In the genomic region with DNA sequence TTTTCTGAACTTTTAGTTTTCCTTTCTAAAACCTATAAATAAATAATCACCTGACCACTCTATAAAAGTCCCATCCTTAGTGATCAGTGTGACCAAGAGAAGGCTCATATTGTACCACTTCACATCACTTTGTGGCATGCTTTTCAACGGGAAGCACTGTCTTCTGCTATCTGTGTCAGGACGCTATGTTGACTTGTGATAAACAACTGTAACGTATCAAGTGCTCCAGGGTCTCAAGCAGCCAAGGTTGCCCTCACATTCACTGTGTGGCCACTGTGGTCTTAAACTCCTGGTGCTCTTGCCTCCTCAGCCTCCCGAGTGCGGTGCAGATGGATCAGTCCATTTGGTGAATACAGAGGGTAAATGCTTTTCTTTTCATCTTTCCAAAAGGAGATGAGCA, we compare ENCODE assay signal across 15 mouse cellular contexts.
"Had no signal": no experiment of that assay in that cellular context is flagged by ENCODE, and none has a peak within 500 bp of the region (broad histone marks: within the 10 kb centered on the region; RNA-seq: fewer than 3 reads in every experiment).

No protein-coding gene starts in this region.

- H3K9ac ChIP-seq: intestine, embryonic 15.5 days; midbrain, embryonic 12.5 days; neural tube, embryonic 13.5 days had no signal

- H3K4me2 ChIP-seq: intestine, embryonic 15.5 days; midbrain, embryonic 12.5 days; neural tube, embryonic 13.5 days had no signal

- H3K4me1 ChIP-seq: intestine, embryonic 15.5 days; limb, embryonic 10.5 days; midbrain, embryonic 12.5 days; neural tube, embryonic 13.5 days had no signal

- H3K4me3 ChIP-seq: intestine, embryonic 15.5 days; left cerebral cortex, adult 2 months; limb, embryonic 10.5 days; megakaryocyte, embryonic 14.5 days; midbrain, embryonic 12.5 days; neural tube, embryonic 13.5 days had no signal

- H3K27ac ChIP-seq: intestine, embryonic 15.5 days; left cerebral cortex, adult 2 months; limb, embryonic 10.5 days; midbrain, embryonic 12.5 days; neural tube, embryonic 13.5 days had no signal

- H3K27me3 ChIP-seq: intestine, embryonic 15.5 days; megakaryocyte, embryonic 14.5 days; midbrain, embryonic 12.5 days; neural tube, embryonic 13.5 days had no signal

- ATAC-seq: intestine, embryonic 15.5 days; lung, postnatal 0 days; midbrain, embryonic 16.5 days had no signal

- DNase-seq: kidney, adult 18-20 months; kidney, postnatal 25 days; lung, adult 2 months; lung, postnatal 4 days; retina, postnatal 1 day; right cerebral cortex, postnatal 4 days; thymus, postnatal 36 days had no signal

- H3K9me3 ChIP-seq: intestine, embryonic 15.5 days; limb, embryonic 10.5 days; midbrain, embryonic 12.5 days; neural tube, embryonic 13.5 days had no signal
